Mouse (Mus musculus): ENCODE results near the gene Lrcol1. TPM values are rescaled to one million over a fixed set of nuclear protein-coding genes. Genes with fewer than 3 reads are reported as not detected.

Lrcol1 gene
- polyA plus RNA-seq, 1 experiment from 2014 or later = not detected

GRCm38 (mm10) chr5:110387332-110387731 lies 42.8 kb downstream of the Lrcol1 start:
- Histone ChIP-seq H3K9ac (no peak overlapping the region), H3K27me3 (no peaks in the 10 kb centered on the region), H3K36me3 (no peaks in the 10 kb centered on the region), H3K4me1 (peaks cover 26% of the 10 kb centered on the region), H3K4me3 (peak overlapping the region; percentile 74), H3K9me3 (no peaks in the 10 kb centered on the region), H3K27ac (no peak overlapping the region), H3K4me2 (peak overlapping the region; percentile 84)
- 14% methylated on average over 8 of the region's 8 CpGs for WGBS
- no peak for ATAC-seq (ENCODE audit: insufficient number of reproducible peaks, low FRiP score, low TSS enrichment, low read depth)

- peaks cover 21% of the 10 kb centered on the region for H3K4me1 ChIP-seq
- no peaks in the 10 kb centered on the region for H3K27me3 ChIP-seq
- H3K4me2 ChIP-seq = no peak overlapping the region
- H3K27ac ChIP-seq = no peak overlapping the region
- H3K4me3 ChIP-seq = no peak overlapping the region
- 82% methylated on average over 4 of the region's 4 CpGs for WGBS
- H3K9ac ChIP-seq = no peak overlapping the region
- no peaks in the 10 kb centered on the region for H3K36me3 ChIP-seq
- no peaks in the 10 kb centered on the region for H3K9me3 ChIP-seq
- ATAC-seq (ENCODE audit: insufficient number of reproducible peaks, low FRiP score, low TSS enrichment, low read depth) = no peak
These were observed 46.1 kb downstream of the Lrcol1 start for GRCm38 (mm10) chr5:110390631-110391030.

- 36% methylated on average over 5 of the region's 5 CpGs for WGBS
- Histone ChIP-seq H3K27me3 (no peaks in the 10 kb centered on the region), H3K27ac (no peak overlapping the region), H3K4me2 (no peak overlapping the region), H3K4me3 (no peak overlapping the region), H3K9ac (no peak overlapping the region), H3K9me3 (no peaks in the 10 kb centered on the region), H3K4me1 (peaks cover under 1% of the 10 kb centered on the region; the same call in 1 of the 2 replicates), H3K36me3 (no peaks in the 10 kb centered on the region)
- no peak for ATAC-seq (ENCODE audit: insufficient number of reproducible peaks, low FRiP score, low TSS enrichment, low read depth)
These were observed 48.2 kb downstream of the Lrcol1 start for GRCm38 (mm10) chr5:110392727-110393126.

- no peaks in the 10 kb centered on the region for H3K27me3 ChIP-seq
- H3K4me2 ChIP-seq = no peak overlapping the region
- H3K4me1 ChIP-seq = no peaks in the 10 kb centered on the region
- H3K27ac ChIP-seq = no peak overlapping the region
- H3K9ac ChIP-seq = no peak overlapping the region
- no peak overlapping the region for H3K4me3 ChIP-seq
- no peak for ATAC-seq (ENCODE audit: insufficient number of reproducible peaks, low FRiP score, low TSS enrichment, low read depth)
- H3K36me3 ChIP-seq = no peaks in the 10 kb centered on the region
- WGBS = 83% methylated on average over 5 of the region's 5 CpGs
- no peaks in the 10 kb centered on the region for H3K9me3 ChIP-seq
These were observed 50.6 kb downstream of the Lrcol1 start for GRCm38 (mm10) chr5:110395006-110395661.

GRCm38 (mm10) chr5:110401101-110401500 lies 56.6 kb downstream of the Lrcol1 start:
- no peaks in the 10 kb centered on the region for H3K27me3 ChIP-seq
- no peak overlapping the region for H3K4me2 ChIP-seq
- WGBS = 84% methylated on average over 8 of the region's 8 CpGs
- H3K36me3 ChIP-seq = no peaks in the 10 kb centered on the region
- no peak overlapping the region for H3K9ac ChIP-seq
- no peak overlapping the region for H3K4me3 ChIP-seq
- ATAC-seq (ENCODE audit: insufficient number of reproducible peaks, low FRiP score, low TSS enrichment, low read depth) = no peak
- H3K9me3 ChIP-seq = no peaks in the 10 kb centered on the region
- no peaks in the 10 kb centered on the region for H3K4me1 ChIP-seq
- H3K27ac ChIP-seq = no peak overlapping the region

- no peak overlapping the region for H3K9ac ChIP-seq
- 93% methylated on average over 2 of the region's 2 CpGs for WGBS
These were observed 58.0 kb downstream of the Lrcol1 start for GRCm38 (mm10) chr5:110402557-110402956.

GRCm38 (mm10) chr5:110403931-110404330 lies 59.4 kb downstream of the Lrcol1 start:
- Histone ChIP-seq H3K27ac (no peak overlapping the region), H3K4me2 (no peak overlapping the region), H3K9ac (no peak overlapping the region), H3K4me1 (no peaks in the 10 kb centered on the region), H3K36me3 (no peaks in the 10 kb centered on the region), H3K9me3 (no peaks in the 10 kb centered on the region), H3K27me3 (no peaks in the 10 kb centered on the region), H3K4me3 (no peak overlapping the region)
- 61% methylated on average over 3 of the region's 3 CpGs for WGBS
- ATAC-seq (ENCODE audit: insufficient number of reproducible peaks, low FRiP score, low TSS enrichment, low read depth) = no peak

More at GRCm38 (mm10) chr5:110402557-110402956, 58.0 kb downstream of the Lrcol1 start:
- no peak overlapping the region for H3K4me2 ChIP-seq
- ATAC-seq (ENCODE audit: insufficient number of reproducible peaks, low FRiP score, low TSS enrichment, low read depth) = no peak
- no peaks in the 10 kb centered on the region for H3K9me3 ChIP-seq
- H3K4me1 ChIP-seq = no peaks in the 10 kb centered on the region
- H3K27ac ChIP-seq = no peak overlapping the region
- no peaks in the 10 kb centered on the region for H3K27me3 ChIP-seq
- H3K36me3 ChIP-seq = no peaks in the 10 kb centered on the region
- H3K4me3 ChIP-seq = no peak overlapping the region

Other genes with a start within 250 kb of the Lrcol1 start
- 1.2 and 2.5 TPM in 2 replicates for gene Plcxd1, start 244.8 kb upstream of the Lrcol1 start, polyA plus RNA-seq (2015; fragmentation: Nextera tagmentation; extraction: Ambion mirVana)
- 33.2 and 33.9 TPM in 2 replicates for gene Gtpbp6, start 236.5 kb upstream of the Lrcol1 start, polyA plus RNA-seq (2015; fragmentation: Nextera tagmentation; extraction: Ambion mirVana)
- 4.8 and 4.9 TPM in 2 replicates for gene Zfp605, start 234.6 kb upstream of the Lrcol1 start, polyA plus RNA-seq (2015; fragmentation: Nextera tagmentation; extraction: Ambion mirVana)
- 33.7 and 35.0 TPM in 2 replicates for gene Chfr, start 208.9 kb upstream of the Lrcol1 start, polyA plus RNA-seq (2015; fragmentation: Nextera tagmentation; extraction: Ambion mirVana)
- 25.5 and 27.5 TPM in 2 replicates for gene Golga3, start 168.0 kb upstream of the Lrcol1 start, polyA plus RNA-seq (2015; fragmentation: Nextera tagmentation; extraction: Ambion mirVana)
- 23.2 and 29.7 TPM in 2 replicates for gene Ankle2, start 113.7 kb upstream of the Lrcol1 start, polyA plus RNA-seq (2015; fragmentation: Nextera tagmentation; extraction: Ambion mirVana)
- 61.0 and 61.4 TPM in 2 replicates for gene Pgam5, start 74.8 kb upstream of the Lrcol1 start, polyA plus RNA-seq (2015; fragmentation: Nextera tagmentation; extraction: Ambion mirVana)
- 5.2 and 6.4 TPM in 2 replicates for gene Pxmp2, start 58.5 kb upstream of the Lrcol1 start, polyA plus RNA-seq (2015; fragmentation: Nextera tagmentation; extraction: Ambion mirVana)
- gene Pole, start 58.4 kb upstream of the Lrcol1 start, polyA plus RNA-seq (2015; fragmentation: Nextera tagmentation; extraction: Ambion mirVana) = 20.5 and 21.7 TPM in 2 replicates
- 1.2 and 1.4 TPM in 2 replicates for gene P2rx2, start 1.5 kb upstream of the Lrcol1 start, polyA plus RNA-seq (2015; fragmentation: Nextera tagmentation; extraction: Ambion mirVana)
- gene Fbrsl1, start 103.8 kb downstream of the Lrcol1 start, polyA plus RNA-seq (2015; fragmentation: Nextera tagmentation; extraction: Ambion mirVana) = 10.3 and 12.1 TPM in 2 replicates
- 3.8 and 3.9 TPM in 2 replicates for gene Galnt9, start 199.6 kb downstream of the Lrcol1 start, polyA plus RNA-seq (2015; fragmentation: Nextera tagmentation; extraction: Ambion mirVana)